Mouse (Mus musculus): ENCODE measurements around the gene Prss57. TPM values are rescaled to one million over a fixed set of nuclear protein-coding genes. Genes with fewer than 3 reads are reported as not detected.
"Not testable (repeated sequence)": the region's sequence is repeated elsewhere in the genome, so short reads cannot be mapped to it uniquely, and the experiment has no call there.

The Prss57 gene
- total and polyA plus RNA-seq, 3 experiments: 0.05 TPM; not detected in 2

GRCm38 (mm10) chr10:79766001-79766507 lies 24.7 kb downstream of the Prss57 start:
- Histone ChIP-seq H3K36me3 (replicated peaks) (peaks cover 49% of the 10 kb centered on the region), H3K27me3 (ENCODE audit: insufficient read depth, low read length) (no peaks in the 10 kb centered on the region), H3K4me1 (ENCODE audit: insufficient read depth, low read depth, low read length) (peaks cover 59% of the 10 kb centered on the region), H3K4me3 (ENCODE audit: low read depth, low read length) (peak overlapping the region; percentile 98), H3K9me3 (replicated peaks) (no peaks in the 10 kb centered on the region)
- TF ChIP-seq CTCF (IDR thresholded peaks at IDR 0.05; ENCODE audit: low read depth, low read length): no peak
- TF ChIP-seq POLR2AphosphoS5 (IDR thresholded peaks at IDR 0.05; ENCODE audit: insufficient replicate concordance, low read depth, low read length): no peak
- no peak for TF ChIP-seq TAL1 (conservative IDR thresholded peaks at IDR 0.05; ENCODE audit: low read depth, low read length)
- no peak for DNase-seq (ENCODE audit: low spot score)
- no peak for ATAC-seq (ENCODE audit: extremely low read depth, insufficient number of reproducible peaks, low FRiP score, poor library complexity, severe bottlenecking)

- no peak for DNase-seq (ENCODE audit: low spot score)
- peaks cover 56% of the 10 kb centered on the region for H3K4me1 ChIP-seq (ENCODE audit: insufficient read depth, low read depth, low read length)
- H3K4me3 ChIP-seq (ENCODE audit: low read depth, low read length): peak overlapping the region; percentile 98
- ATAC-seq (ENCODE audit: extremely low read depth, insufficient number of reproducible peaks, low FRiP score, poor library complexity, severe bottlenecking): no peak
- peaks cover 56% of the 10 kb centered on the region for H3K36me3 ChIP-seq (replicated peaks)
- no peaks in the 10 kb centered on the region for H3K27me3 ChIP-seq (ENCODE audit: insufficient read depth, low read length)
- TF ChIP-seq POLR2AphosphoS5 (IDR thresholded peaks at IDR 0.05; ENCODE audit: insufficient replicate concordance, low read depth, low read length) (no peak), GATA2 (IDR thresholded peaks at IDR 0.05; ENCODE audit: borderline replicate concordance, low read depth, low read length) (no peak), CTCF (IDR thresholded peaks at IDR 0.05; ENCODE audit: low read depth, low read length) (no peak), GATA1 (IDR thresholded peaks at IDR 0.05; ENCODE audit: borderline replicate concordance, low read length) (no peak), TAL1 (conservative IDR thresholded peaks at IDR 0.05; ENCODE audit: low read depth, low read length) (no peak)
- H3K9me3 ChIP-seq (replicated peaks): no peaks in the 10 kb centered on the region
These were observed 25.5 kb downstream of the Prss57 start for GRCm38 (mm10) chr10:79765228-79765745.

DNA sequence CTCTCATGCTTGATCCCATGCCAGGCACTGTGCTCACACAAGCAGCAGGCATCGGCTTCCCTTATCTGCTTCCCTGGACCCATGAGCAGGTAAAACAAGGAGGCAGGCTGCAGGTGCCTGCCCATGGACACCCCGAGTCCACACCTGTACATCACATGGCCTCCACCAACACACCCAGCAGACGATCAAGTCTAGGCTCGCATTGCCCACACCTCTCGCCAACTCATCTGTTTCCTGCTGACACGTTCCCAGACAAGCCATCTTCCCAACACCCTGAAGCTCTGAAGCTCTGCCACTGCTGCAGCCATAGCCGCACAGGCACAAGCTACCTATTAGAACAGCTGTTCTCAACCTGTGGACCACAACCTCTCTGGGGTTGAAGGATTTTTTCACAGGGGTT lies 26.5 kb downstream of the Prss57 start:
- Histone ChIP-seq H3K9me3 (replicated peaks) (no peaks in the 10 kb centered on the region), H3K27me3 (ENCODE audit: insufficient read depth, low read length) (no peaks in the 10 kb centered on the region), H3K4me1 (ENCODE audit: insufficient read depth, low read depth, low read length) (peaks cover 56% of the 10 kb centered on the region), H3K36me3 (replicated peaks) (peaks cover 65% of the 10 kb centered on the region), H3K4me3 (ENCODE audit: low read depth, low read length) (peak overlapping the region; percentile 56; the same call in 1 of the 2 replicates)
- TF ChIP-seq POLR2AphosphoS5 (IDR thresholded peaks at IDR 0.05; ENCODE audit: insufficient replicate concordance, low read depth, low read length) (no peak), CTCF (IDR thresholded peaks at IDR 0.05; ENCODE audit: low read depth, low read length) (no peak), GATA2 (IDR thresholded peaks at IDR 0.05; ENCODE audit: borderline replicate concordance, low read depth, low read length) (no peak), TAL1 (conservative IDR thresholded peaks at IDR 0.05; ENCODE audit: low read depth, low read length) (no peak), GATA1 (IDR thresholded peaks at IDR 0.05; ENCODE audit: borderline replicate concordance, low read length) (no peak)
- ATAC-seq (ENCODE audit: extremely low read depth, insufficient number of reproducible peaks, low FRiP score, poor library complexity, severe bottlenecking) (no peak), DNase-seq (ENCODE audit: low spot score) (no peak)

GRCm38 (mm10) chr10:79762875-79763274 lies 27.9 kb downstream of the Prss57 start:
- peaks cover 49% of the 10 kb centered on the region for H3K4me1 ChIP-seq (ENCODE audit: insufficient read depth, low read depth, low read length)
- ATAC-seq (ENCODE audit: extremely low read depth, insufficient number of reproducible peaks, low FRiP score, poor library complexity, severe bottlenecking) (no peak), DNase-seq (ENCODE audit: low spot score) (no peak)
- H3K27me3 ChIP-seq (ENCODE audit: insufficient read depth, low read length): no peaks in the 10 kb centered on the region
- H3K36me3 ChIP-seq (replicated peaks): peaks cover 78% of the 10 kb centered on the region
- TF ChIP-seq GATA1 (IDR thresholded peaks at IDR 0.05; ENCODE audit: borderline replicate concordance, low read length): no peak
- TF ChIP-seq POLR2AphosphoS5 (IDR thresholded peaks at IDR 0.05; ENCODE audit: insufficient replicate concordance, low read depth, low read length): 0 out of 2 replicates have a peak, but pooled peaks have one; percentile 18
- no peak for TF ChIP-seq CTCF (IDR thresholded peaks at IDR 0.05; ENCODE audit: low read depth, low read length)
- no peak overlapping the region; the same call in 1 of the 2 replicates for H3K4me3 ChIP-seq (ENCODE audit: low read depth, low read length)
- H3K9me3 ChIP-seq (replicated peaks): no peaks in the 10 kb centered on the region

GRCm38 (mm10) chr10:79760603-79761143 lies 30.1 kb downstream of the Prss57 start:
- no peak overlapping the region for H3K4me3 ChIP-seq (ENCODE audit: low read depth, low read length)
- H3K4me1 ChIP-seq (ENCODE audit: insufficient read depth, low read depth, low read length): peaks cover 38% of the 10 kb centered on the region
- ATAC-seq (ENCODE audit: extremely low read depth, insufficient number of reproducible peaks, low FRiP score, poor library complexity, severe bottlenecking): no peak
- no peak for TF ChIP-seq TAL1 (conservative IDR thresholded peaks at IDR 0.05; ENCODE audit: low read depth, low read length)
- no peak for TF ChIP-seq POLR2AphosphoS5 (IDR thresholded peaks at IDR 0.05; ENCODE audit: insufficient replicate concordance, low read depth, low read length)
- no peak for TF ChIP-seq CTCF (IDR thresholded peaks at IDR 0.05; ENCODE audit: low read depth, low read length)
- TF ChIP-seq GATA1 (IDR thresholded peaks at IDR 0.05; ENCODE audit: borderline replicate concordance, low read length): no peak
- TF ChIP-seq GATA2 (IDR thresholded peaks at IDR 0.05; ENCODE audit: borderline replicate concordance, low read depth, low read length): no peak
- H3K27me3 ChIP-seq (ENCODE audit: insufficient read depth, low read length): no peaks in the 10 kb centered on the region
- no peak for DNase-seq (ENCODE audit: low spot score)
- no peaks in the 10 kb centered on the region for H3K9me3 ChIP-seq (replicated peaks)
- peaks cover 98% of the 10 kb centered on the region for H3K36me3 ChIP-seq (replicated peaks)

GRCm38 (mm10) chr10:79759675-79760074 lies 31.1 kb downstream of the Prss57 start:
- not testable (repeated sequence) for H3K4me3 ChIP-seq (ENCODE audit: low read depth, low read length); ATAC-seq (ENCODE audit: extremely low read depth, insufficient number of reproducible peaks, low FRiP score, poor library complexity, severe bottlenecking); H3K27me3 ChIP-seq (ENCODE audit: insufficient read depth, low read length); DNase-seq (ENCODE audit: low spot score); H3K9me3 ChIP-seq (replicated peaks)
- H3K36me3 ChIP-seq (replicated peaks): peaks cover 96% of the 10 kb centered on the region
- peaks cover 36% of the 10 kb centered on the region for H3K4me1 ChIP-seq (ENCODE audit: insufficient read depth, low read depth, low read length)

Measured in G1E (cell line).